Mouse (Mus musculus): ENCODE results near the gene Vta1.

DNA sequence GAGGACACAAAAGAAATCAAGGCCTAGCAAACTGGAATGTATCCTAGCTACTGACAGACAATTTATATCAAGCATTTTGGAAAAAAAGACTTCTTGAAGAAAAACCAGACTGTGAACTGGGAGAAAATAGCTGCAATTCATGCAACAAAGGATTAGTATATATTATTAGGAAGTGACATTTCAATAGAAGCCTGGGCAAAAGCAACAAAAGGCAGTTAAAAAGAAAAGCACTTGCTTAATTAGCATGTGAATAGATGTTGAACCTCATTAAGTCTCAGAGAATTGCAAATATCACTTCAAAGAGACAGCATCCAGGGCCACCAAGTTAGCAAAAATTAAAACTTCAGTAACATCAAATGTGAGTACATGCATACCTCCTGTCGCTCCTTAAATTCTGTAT is 2.1 kb downstream of the Vta1 start:
- TF ChIP-seq CTCF (IDR thresholded peaks at IDR 0.05; ENCODE audit: low read depth, low read length) (no peak), EP300 (IDR thresholded peaks at IDR 0.05; ENCODE audit: insufficient read depth, low read depth, low read length) (no peak), POLR2A (IDR thresholded peaks at IDR 0.05; ENCODE audit: insufficient read depth, low read length) (no peak)

Data from ES-Bruce4 (cell line).